Mouse (Mus musculus) embryo, embryonic 11.5 days (tissue): ENCODE measurements around the gene Plb1.

Experiments used
- DNase-seq: peaks from one replicate; pipeline ENCODE4 v3.0.0-alpha.2; 2012; ENCODE audit warnings: low read depth, low spot score

The Plb1 gene

DNA sequence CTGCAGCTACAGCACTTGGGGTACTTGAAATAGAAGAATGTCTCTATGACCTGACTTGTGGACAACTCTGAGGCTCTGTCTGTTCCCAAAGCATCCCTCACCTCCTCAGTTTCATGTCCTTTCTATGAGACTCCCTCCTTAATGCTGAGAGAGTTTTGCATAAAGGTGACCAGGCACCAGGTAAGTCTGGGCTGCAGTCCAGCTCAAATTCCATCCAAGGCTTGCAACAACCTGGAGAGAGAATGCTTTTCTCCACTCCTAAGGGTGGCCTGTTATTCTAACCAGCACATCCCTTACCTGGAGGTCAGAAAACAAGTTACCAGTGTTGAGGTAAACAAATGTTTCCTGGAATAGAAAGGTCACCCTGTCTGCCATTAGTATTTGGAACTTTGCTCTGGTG lies 159.8 kb downstream of the Plb1 start:
- no peak for DNase-seq

DNA sequence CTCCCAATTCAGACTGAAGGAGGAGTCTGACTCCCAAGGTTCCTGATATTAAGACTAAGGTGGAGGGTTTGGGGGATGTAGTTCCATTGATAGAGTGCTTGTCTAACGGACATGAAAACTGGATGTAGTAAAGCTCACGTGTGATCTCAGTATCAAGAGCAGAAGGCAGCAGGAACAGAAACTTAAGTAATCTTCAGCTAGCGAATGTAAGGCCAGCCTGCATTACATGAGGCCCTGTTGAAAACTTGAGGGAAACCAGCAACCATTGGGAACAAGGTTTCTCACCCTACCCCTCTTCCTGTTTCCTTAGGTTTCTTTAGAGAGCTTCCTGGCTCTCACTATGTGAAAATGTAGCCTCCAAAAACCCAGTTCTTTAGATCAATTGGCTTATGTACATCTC lies 162.1 kb downstream of the Plb1 start:
- no peak for DNase-seq

DNA sequence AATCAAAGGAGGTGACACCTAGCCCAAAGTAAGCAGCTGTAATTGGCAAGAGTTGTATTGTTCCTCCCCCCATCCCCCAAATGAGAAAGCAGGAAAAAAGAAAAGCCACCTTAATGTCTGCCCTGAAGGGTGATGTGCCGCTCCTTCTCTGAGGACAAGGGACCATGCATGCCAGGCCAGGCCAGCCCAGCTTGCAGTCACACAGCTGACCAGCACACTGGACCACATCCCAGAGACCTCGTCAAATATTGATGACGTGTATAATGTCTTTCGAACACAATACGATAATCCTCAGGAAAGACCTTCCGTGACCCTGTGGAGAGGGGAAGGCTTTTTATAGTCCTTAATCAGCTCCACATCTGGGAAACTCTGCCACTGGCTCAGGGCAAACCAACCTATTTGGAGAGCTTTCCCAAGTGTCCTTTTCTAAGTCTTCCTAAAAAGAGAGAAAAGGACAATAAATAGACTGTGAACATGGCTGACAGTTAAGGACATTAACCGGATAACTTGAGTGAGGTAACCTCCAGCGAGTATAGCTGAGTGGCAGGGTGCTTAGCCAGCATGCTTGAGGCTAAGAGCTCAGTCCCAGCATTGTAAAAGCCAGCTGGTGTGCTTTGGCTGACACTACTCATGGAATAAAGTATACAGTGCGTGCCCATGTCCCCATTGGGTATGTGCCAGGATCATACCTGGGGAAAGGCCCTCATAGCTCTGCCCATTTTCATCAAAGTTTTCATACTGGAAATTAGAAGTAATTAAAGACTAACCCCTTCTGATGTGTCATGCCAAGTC lies 162.8 kb downstream of the Plb1 start:
- no peak for DNase-seq

DNA sequence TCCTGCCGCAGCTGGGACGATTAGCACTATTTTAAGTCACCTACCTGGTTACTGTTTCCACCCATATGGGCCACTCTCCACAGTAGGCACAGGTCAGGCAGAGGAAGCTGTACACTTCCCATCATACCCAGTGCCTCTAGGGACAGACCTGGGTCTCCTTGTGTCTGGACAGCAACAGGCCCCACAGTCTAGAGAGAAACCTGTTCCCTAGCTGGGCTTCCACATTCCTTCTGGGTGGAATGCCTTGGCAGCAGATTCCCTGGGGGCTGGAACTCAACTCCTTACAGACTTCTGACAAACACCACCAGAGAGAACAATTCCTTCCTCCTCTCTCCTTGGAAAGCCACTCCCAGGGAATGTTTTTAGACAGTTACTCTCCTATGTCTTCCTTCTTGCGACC lies 165.2 kb downstream of the Plb1 start:
- no peak for DNase-seq

DNA sequence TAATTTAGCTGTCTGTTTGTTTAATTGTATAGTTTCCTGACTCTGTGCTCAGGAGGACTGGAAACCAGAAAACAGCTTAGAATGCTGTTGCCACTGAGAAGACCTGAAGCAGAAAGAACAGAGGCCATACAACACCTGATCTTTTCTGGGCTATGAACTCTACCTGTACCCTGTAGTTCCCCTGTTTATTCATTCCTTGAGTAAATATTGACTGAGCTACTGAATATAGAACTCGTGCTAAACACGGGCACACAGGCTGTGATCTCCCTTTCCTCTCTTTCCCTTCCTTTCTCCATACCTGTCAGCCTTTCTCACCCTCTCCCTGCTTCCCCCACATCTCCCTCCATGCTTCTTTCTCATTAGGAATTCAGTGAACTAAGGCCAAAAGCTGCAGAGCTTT lies 168.4 kb downstream of the Plb1 start:
- DNase-seq, result no peak

DNA sequence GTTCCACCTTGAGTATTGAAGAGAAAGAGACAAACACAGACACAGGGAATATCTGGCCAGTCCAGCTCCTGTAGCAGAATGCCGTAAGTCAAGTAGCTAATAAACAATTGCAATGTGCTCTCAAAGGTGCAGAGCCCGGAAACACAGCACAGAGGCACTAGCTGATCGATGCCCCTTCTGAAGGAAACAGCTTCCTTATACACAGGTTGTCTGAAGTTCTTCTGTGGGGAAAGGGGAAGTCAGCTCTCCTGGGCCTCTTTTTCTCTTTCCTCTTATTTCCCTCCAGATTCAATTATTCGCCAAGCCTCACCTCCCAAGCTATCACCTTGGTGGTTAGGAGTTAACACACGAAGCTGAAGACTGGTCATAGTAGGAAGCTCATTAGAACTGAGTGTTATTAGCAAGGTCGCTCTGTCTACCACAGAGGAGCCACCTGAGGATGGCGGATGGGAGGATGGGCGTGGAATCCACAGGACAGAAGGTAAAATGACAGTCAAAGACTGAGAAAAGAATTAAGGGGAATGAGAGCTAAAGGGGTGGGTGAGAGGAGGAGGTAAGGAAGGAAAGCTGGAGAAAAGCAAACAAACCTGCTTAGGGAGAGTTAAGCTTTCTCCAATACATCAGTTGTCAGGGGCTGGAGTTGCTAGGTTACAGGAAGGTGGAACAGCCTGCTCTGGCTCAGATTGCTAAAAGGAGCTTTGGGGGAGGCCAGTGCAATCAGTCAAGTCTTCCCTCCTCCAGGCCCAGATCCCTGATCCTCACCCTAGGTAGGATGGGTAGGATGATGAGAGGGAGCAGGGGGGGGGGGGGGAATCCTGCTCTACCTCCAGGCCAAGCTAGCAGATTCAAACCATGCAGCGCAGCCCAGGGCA lies 170.8 kb downstream of the Plb1 start:
- DNase-seq, result no peak

DNA sequence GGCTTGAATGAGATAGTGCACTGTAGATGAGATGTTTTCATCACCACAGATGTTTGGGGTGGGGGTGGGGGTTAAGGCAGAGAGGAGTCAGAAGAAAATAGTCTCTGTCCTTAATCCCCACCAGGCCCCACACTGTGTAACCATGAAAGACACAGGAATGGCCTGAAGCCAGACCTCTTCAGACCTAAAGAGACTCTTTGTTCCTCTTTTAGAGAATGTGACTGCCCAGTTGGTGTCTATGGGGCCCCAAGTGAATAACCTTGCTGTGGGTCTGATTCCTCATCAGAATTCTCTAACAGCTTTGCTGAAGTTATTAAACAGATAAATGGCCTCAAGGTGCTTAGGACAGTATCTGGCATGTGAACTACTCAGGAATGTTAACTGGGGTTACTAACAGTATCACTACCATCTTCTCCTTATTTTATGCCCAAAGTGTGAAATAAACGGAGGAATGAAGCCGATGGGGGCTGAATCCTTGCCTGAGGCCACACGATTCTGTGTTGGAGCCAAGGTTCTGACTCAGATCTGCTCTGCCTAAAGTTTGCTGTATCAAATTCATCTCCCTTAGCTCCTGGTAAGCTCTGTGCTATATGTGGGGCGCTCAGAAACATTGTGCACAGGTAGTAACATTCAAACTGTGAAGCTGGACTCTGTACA lies 172.8 kb downstream of the Plb1 start:
- DNase-seq, result no peak

DNA sequence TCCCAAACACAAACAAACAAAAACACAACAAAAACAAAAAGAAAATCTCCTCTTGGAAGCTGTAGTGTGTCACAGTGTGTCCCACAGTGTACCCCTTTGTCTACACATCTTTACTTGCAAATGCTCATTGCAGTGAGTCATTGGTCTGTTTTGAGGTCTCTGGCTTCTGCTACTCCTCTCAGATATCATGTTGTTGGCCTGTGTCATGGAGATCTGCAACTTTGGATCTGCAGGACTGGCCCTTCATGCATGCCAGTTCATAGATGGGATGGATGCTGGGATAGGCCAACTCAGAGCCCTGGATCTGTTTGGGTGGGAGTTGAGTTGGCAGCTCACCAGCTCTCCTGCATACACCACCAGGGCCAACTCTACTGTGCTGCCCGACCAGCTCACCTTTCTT lies 176.3 kb downstream of the Plb1 start:
- no peak for DNase-seq

DNA sequence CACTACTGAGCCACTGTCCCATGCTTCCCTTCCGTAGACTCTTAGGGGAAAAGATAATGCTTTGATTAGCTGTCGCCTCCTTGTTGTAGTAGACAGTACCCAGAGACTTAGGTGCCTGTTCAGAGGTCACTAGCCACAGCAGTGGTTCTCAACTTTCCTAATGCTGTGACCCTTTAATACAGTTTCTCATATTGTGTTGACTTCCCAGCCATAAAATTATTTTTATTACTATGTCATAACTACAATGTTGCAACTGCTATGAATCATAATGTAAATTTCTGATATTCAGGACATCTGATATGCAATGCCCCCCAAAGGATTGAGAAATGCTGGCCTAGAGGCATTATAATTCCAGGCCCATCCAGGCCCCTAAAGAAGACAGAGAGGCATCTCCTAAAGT lies 177.2 kb downstream of the Plb1 start:
- no peak for DNase-seq

DNA sequence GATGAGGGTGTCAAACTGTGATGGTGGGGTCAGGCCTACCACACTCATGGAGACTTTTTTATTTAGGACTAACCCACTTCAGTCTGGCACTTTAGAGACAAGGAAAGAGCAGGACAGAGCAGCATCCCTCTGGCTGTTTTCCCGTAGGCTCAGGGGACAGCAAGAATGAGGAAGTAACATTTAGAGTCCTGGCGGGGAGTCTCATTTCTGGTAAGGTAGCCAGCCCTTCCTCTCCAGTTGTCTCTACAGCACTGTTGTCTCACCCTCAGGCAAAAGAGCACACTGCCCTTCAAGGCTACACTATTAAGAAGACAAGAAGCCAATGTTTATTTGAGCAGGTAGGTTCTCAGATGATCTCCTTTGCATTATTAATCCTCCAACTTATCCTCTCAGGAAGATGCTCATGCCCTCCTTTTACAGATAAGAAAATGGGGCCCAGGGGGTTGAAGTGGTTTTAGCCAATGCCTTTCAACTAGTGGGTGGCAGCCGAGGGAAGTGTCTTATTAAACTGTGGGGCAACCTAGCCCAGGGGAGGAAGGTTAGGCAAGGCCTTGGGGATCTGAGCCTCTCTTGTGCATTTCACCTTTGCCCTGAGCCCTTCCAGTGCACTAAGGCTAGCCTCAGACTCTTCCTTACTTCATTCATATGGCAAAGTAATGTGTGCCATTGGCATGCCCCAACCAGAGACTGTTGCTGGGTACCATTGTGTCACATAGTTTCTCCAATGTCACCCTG lies 178.6 kb downstream of the Plb1 start:
- no peak for DNase-seq

DNA sequence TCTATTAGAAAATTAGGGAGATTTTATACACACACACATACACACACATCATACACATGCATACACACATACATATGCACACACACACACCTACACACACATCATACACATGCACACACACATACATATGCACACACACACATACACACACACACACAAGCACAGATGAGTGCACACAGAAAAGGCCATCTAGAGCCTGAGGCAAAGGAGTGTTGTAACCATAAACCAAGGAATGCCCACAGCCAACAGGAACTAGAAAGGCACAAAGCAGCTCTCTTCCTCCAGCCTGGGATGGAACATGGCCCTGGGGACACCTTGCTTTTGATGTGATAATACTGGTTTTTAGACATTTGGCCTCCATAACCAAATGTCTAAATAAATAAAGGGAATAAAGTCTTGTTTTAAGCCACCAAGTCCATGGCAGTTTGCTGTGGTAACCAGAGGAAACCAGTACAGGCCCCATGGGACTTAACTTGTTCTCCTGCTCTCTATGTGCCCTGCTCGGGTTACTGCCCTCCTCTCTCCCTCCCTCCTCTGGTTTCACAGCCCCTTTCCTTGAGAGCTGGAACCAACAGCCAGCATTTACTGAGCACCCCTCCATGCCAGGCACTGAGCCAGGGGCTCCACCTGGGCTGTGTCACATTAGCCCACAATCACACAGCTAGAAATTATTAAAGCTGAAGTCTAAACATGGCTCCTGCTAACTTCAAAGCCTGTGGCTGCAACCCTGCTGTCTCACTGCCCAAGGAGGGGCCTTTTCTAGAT lies 179.9 kb downstream of the Plb1 start:
- DNase-seq, result peak; percentile 29

DNA sequence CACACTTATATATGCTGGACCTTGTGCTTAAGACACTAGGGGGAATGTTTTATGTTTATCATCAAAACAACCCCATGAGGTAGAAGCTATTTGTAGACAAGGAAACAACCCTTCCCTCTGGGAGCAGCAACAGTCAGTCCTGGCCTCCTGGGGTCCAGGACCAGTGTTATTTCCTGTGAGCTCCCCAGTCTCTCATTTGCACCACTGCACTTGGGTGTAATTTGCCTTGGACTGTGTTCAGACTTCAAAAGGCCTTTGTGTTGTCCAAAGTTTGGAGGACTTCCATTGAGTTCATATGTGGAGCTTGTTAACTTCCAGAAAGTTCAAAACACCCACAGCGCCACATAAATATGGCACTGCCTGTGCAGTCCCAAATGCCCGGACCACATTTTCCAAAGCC lies 180.6 kb downstream of the Plb1 start:
- no peak for DNase-seq

DNA sequence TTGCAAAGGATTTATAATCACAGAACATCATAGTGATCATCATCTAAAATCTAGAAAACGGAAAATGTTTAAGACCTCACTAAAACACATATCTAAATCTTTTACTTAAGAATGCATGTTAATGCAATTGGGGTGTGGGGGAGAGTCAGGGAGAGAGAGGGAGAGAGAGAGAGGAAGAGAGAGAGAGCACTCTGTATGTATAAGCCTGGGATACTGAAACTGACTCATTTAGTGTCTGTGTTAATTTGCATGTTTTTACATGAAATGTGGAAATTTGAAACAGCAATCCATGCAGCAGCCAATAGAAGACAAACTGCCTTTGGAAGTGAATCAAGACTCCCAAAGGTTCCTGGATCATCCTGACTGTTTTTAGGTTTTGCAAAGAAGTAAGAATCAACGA lies 181.1 kb downstream of the Plb1 start:
- no peak for DNase-seq

DNA sequence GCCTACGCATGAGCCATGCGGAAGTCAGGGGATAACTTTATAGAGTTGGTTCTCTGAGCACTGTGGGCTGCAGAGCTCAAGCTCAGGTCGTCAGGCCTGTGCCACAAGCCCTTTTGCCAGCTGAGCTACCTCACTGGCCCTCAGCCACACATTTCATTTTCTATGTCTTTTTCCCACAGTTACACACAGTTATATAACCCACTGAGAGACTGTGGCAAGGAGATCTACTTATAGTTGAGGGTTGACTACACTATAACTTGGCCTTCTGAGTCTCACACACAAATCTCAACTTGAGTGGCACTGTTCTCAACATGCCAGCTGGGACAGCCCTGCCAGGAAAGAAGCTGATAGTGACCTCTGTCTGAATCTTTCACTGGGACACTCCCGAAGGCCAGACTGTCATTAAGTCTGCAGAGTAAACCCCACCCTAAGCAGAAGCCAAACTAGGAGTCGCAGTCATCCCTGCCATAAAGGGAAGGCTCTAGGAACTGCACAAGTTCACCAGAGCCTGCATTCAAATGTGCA lies 182.0 kb downstream of the Plb1 start:
- no peak for DNase-seq

DNA sequence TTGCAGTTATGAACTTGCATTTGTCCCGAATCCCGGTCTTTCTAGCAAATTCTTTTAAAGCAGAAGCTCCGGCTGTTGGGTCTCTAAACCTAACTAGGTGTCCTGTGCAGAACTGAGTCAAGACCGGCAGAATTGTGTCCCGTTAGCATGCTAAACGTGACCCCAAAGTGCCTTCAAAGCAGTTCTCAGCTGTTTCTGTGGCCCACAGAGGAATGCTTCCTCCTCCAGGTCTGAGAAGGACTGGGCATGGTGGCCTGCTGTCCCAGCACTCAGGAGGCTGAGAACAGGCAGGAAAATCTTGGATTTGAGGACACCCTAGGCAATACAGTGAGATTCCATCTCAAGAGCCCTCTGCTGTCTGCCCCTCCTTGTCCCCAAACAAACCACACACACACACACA lies 183.0 kb downstream of the Plb1 start:
- no peak for DNase-seq
